Mouse (Mus musculus) Muller cell, postnatal 12 days (primary cell): Measurements from ENCODE around the gene Xbp1.
"Not testable (repeated sequence)": the region's sequence is repeated elsewhere in the genome, so short reads cannot be mapped to it uniquely, and the experiment has no call there.

Experiments
- DNase-seq: peaks from one replicate; pipeline ENCODE4 v3.0.0-alpha.2; 2015; ENCODE audit errors: inconsistent ontology term

The Xbp1 gene

DNA sequence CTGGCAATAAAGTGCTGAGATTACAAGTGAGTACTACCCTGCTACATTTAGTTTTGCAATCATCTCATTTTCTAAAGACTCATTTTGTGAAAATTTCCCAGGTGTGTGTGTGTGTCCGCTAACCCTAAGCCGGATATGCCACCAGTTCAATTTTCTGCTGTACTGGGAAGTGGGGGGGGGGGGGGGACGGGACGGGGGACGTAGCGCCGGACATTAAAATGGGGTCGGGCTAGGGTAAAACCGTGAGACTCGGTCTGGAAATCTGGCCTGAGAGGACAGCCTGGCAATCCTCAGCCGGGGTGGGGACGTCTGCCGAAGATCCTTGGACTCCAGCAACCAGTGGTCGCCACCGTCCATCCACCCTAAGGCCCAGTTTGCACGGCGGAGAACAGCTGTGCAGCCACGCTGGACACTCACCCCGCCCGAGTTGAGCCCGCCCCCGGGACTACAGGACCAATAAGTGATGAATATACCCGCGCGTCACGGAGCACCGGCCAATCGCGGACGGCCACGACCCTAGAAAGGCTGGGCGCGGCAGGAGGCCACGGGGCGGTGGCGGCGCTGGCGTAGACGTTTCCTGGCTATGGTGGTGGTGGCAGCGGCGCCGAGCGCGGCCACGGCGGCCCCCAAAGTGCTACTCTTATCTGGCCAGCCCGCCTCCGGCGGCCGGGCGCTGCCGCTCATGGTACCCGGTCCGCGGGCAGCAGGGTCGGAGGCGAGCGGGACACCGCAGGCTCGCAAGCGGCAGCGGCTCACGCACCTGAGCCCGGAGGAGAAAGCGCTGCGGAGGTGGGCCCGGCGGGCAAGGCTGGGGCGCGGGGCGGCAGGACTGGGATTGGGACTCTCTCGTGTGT, at the start of gene Xbp1:
Gene Xbp1 (plus strand): TSS at position 248 of the 854 bp plus-strand sequence.
- peak; percentile 98 for DNase-seq

DNA sequence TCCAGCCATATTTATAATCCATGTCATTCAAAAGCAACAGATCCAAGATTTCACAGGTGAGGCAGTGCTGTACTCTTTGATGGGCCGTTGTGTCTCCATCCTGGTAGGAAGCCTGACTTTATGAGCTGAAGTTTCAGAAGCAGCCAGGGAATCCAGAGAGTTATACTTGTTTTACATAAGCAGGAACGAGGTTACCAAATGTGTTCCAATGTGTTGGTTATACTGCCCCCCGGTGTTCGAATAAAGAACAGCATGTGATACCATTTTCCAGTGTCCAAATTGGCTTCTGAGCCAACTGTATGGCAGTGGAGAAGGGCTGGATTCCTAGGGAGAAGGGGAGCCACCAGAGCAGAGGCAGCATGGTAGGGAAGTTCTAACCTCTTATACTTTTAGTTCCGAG, 46.3 kb upstream of the Xbp1 start:
- peak; percentile 68 for DNase-seq

DNA sequence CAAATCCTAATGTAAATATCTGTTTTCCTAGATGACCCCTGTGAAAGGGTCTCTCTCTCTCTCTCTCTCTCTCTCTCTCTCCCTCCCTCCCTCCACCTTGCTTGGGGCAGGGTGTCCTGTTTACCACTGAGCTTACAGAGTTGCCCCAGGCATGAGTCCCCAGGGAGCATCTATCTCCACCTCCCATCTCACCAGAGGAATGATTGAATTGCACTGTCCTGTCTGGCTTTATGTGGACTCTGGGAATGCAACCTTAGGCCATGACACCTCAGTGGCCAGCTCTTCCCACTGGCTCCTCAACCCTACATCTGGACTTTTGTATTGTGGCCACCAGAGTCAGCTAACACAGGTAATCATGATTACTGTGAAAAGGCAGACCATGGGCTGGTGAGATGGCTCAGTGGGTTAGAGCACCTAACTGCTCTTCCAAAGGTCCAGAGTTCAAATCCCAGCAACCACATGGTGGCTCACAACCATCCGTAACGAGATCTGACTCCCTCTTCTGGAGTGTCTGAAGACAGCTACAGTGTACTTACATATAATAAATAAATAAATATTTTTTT, 44.8 kb upstream of the Xbp1 start:
- not testable (repeated sequence) for DNase-seq

DNA sequence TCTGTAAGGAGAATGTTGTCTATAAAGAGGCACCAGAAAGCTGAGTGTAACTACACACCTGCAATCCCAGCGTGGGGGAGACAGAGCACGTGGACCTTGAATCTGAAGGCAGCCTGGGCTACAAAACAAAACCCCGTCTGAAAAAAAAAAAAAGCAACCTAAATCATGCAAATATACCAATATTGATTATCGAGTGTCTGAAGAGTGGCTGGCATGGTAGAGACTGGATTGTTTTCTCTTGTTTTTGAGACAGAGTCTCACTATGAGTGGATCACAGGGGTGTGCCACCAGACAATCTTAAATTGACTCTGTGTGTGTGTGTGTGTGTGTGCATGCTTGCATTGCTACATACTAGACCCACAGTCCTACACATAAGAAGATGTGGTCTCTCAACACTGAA, 43.7 kb upstream of the Xbp1 start:
- DNase-seq, result no peak

DNA sequence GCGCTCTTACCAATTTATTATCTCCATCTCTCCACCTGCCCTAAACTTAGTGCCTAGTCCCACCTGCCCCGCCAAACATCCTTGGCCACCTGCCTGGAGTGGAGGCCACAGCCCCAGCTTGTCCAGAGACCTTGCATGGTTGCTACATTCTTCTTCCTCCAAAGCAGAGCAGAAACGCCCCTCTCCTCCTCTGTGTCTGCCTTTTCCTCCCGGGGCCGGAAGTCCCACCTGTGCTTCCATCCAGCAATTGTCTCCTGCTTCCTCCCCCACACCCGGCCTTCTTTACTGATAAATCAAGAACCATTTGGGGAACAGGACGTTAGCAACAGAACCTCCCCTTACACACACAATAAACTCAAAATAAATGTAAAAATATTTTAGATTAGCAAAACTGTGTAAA, 42.3 kb upstream of the Xbp1 start:
- no peak for DNase-seq

DNA sequence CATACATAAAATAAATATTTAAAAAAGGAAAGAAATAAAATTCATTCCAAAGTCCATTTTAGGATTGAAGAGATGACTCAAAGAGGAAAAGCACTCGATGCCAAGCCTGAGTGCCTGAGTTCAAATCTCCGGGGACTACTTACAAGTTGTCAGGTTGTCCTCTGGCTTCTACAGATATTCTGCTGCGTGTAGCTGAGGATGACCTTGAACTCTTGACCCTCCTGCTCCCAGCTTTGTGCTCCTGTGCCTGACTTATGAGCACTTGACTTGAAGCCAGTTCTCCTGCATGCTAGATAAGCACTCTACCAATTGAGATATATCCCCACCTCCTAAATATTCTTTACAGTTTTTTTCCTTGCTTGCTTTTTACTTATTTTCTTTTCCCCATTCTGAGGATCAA, 41.6 kb upstream of the Xbp1 start:
- no peak for DNase-seq

DNA sequence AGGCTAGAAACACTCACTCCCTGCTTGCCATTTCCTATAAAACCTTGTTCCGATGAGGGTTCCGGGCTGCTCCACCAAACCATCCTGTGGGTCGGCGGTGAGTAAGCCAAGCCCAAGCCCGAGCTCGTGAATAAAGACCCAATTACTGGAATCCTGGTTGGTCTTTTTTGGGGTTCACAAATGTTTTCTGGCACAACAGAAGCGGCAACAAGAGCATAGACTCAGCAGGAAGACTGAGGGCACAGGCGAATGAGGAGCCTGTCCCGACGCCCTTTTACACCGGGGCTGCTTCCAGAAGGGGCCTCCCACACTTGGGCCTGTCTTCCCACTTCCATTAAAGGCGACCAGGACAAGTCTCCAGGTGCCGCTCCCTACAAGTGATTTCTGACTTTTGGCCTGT, 37.9 kb upstream of the Xbp1 start:
- DNase-seq, result no peak

DNA sequence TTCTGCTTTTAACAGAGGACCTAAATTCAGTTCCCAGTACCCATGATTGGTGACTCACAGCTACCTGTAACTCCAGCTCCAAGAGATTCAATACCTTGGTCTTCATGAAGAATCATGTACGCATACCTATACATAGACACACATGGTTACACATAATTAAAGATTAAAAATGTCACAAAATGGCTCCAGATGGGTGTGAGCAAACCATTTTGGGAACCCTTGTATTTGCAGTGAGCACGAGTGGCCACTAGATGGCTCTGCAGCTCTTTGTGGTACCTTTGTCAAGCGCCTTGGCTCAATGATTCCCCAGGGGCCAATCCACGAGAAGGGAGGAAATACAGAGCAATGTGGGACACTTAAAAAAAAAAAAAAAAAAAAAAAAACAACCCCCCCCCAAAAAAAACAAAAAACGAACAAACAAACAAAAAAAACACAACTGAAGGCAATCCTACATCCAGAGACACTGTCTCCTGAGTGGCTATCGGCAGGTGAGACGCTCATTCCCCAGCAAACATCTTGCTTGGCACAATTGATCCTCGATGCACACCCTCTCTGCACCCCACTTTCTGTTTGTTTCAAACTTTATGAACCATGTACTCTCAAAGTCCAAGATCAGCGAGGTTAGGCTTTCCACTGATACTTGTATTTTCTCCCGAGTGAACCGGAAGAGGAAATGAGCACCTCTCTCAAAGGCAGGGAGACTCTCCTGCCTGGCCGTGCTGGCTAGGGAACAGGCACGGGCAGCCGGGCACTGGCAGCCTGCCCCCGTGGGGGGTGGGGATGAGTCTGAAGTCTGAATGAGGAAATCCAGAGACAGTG, 35.1 kb upstream of the Xbp1 start:
- peak; percentile 72 for DNase-seq

DNA sequence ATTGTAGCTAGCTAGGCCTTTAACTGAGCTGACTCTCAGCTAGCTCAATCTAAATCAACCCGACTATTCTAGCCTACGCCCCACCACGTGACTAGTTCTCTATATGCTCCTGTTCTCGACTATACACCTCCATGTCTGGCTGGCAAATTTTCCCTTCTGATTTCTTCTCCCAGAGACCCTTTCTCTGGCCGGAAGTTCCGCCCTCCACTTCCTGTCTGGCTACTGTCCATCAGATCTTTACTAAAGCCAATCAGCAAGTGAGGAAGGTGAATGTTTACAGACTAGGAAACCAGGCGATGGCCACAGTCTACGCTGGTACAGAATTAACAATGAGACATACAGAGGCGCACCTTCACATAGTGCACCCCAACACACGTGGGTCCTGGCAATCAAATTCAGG, 31.0 kb upstream of the Xbp1 start:
- not testable (repeated sequence) for DNase-seq

DNA sequence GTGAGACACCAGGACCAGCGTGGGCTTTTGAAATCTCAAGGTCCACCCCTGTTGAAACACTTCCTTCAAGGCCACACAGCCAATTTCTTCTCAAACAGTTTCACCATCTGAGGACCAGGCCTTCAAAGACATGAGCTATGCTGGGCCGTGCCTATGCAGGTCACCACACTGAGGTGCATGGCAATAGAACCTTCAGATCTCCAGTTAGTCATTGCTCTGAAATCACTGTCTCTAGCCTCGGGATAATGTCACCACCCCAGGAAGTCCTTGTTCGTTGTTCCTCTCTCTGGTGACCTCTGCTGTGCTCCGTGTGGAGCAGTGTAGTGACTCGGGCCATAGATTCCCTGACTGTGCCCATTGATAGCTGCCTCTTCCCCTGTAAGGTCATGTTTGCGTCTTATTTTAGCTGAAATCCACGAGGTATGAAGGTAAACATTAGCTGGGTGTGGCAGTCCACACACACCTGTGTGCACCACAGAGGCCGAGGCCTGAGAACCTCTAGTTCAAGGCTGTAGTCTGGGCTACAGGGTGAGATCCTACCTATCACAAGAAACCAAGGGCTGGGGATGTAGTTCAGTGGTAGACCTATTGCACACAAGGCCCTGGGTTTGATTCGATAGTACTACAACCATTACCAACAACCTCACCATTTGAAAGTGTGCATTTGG, 29.3 kb upstream of the Xbp1 start:
- DNase-seq, result no peak

DNA sequence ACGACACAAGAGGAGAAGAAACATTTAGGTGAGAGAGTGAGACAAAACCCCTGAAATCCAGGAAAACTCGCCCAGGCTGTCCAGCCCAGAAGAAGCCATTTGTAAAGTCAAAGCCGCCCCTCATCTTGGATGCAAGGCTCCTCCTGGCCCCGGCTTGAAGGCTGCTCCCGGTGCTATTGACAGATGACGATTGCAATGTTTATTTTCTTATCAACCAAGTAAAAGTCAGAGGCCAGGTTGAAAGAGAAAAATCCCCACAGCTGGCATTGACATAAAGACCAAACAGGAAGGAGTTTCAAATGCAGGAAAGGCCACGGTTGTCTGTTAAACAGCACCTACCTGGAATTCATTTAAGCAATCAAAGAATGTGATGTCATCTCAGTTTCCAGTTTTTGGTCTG, 28.5 kb upstream of the Xbp1 start:
- DNase-seq, result no peak

DNA sequence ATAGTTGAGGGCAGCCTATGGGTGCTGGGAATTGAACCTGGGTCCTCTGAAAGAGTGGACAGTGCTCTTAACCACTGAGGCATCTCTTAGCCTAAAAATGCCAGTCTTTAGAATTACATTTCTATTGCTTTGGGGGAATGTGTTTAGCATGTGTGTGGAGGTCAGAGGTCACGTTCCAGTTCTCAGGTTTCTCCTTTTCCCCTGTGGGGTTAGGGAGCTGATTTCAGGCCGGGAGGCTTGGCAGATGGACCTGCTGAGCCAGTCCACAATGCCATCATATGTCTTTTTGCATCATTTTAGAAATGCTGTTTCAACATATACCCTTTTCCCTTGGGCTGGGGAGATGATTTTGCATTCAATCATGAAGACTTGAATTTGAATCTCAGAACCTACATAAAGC, 26.6 kb upstream of the Xbp1 start:
- DNase-seq, result no peak

DNA sequence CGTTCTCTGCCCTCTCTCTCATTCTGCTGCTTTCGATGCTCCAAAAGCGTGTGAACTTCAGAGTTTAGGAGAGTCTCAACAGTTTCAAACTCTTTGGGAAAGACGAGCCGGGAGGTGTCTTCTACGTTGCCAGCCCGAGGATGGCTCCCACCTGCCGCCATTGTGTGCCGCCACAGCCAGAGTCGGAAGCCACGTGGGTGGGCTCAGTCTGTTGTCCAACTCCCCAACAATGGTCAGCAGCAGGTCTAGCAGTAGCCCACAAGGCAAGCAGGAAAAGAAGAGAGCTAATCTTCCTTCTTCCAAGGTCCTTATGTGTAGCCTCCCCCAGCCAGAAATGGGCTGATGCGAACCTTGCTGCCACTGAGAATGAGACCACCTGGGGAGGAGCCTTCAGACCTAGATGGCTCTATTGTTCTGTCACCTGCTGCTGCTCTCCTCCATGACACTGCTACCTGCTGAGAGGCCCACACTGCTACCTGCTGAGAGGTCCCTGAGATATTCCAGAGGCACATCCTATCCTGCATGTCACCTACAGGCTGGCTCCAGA, 25.1 kb upstream of the Xbp1 start:
- DNase-seq, result no peak

DNA sequence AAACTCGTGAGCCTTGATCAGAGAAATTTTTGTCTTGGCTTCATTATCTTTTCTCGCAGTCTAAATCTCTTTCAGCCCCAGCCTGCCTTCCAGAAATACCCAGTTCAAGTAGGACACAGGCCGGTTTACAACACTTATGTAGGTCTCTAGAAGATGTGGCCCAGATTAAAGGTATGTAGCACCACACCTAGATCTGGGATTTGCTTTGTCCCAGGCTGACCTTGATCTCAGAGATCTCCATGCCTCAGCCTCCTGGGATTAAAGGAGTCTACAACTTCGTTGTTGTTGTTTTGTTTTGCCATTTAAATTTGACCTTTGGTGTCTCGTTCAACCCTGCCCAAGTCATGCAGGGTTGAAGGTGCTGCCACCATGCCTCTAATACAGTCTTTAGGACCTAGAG, 24.6 kb upstream of the Xbp1 start:
- DNase-seq, result no peak

DNA sequence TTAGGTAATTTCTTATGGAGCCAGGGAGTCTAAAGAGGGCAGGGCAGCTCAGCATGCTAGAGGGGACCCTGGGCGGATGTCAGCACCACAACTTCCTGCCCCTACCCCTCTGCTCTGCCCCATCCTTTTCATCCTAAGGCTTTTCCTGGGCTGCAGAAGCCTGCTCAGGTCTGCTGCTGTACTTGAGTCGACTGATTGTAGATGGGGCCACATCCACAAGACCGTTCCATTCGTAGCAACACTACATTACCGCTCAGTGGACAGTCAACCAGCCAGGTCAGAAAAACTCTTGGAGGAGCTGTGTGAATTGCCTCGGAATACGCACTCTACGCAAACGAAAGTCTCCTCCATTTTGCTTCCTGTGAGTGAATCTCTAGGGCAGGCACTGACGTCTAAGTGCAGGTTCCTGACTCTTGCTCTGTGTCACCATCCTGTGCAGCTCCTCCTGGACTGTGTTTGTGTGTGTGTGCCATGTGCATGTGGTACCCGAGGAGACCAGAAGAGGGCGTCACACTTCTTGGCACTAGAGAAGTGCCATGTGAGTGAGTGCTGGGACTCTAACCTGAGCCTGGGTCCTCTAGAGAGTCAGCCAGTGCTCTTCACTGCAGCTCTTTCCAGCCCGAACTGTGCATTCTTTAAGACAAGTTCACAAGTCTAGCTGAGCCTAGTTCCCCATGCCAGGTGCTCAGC, 23.8 kb upstream of the Xbp1 start:
- no peak for DNase-seq

DNA sequence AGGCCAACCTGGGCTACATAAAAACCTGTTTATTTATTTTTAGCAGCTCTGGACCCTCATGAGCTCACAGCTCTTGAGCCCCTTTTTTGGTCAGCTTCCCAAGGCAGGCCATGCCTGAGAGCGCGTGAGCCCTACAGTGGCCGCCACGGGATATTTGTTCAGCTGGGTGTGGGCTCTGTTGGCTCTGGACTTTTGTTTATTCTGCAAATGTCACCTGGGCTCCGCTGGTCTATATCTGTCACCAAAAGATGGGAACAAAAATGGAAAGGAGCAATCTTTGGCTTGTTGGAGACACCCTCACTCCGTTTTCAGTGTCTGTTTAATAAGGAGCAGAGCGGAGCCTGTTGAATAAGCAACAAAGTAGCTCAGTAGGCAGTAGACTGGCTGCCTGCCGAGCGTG, 22.0 kb upstream of the Xbp1 start:
- no peak for DNase-seq

DNA sequence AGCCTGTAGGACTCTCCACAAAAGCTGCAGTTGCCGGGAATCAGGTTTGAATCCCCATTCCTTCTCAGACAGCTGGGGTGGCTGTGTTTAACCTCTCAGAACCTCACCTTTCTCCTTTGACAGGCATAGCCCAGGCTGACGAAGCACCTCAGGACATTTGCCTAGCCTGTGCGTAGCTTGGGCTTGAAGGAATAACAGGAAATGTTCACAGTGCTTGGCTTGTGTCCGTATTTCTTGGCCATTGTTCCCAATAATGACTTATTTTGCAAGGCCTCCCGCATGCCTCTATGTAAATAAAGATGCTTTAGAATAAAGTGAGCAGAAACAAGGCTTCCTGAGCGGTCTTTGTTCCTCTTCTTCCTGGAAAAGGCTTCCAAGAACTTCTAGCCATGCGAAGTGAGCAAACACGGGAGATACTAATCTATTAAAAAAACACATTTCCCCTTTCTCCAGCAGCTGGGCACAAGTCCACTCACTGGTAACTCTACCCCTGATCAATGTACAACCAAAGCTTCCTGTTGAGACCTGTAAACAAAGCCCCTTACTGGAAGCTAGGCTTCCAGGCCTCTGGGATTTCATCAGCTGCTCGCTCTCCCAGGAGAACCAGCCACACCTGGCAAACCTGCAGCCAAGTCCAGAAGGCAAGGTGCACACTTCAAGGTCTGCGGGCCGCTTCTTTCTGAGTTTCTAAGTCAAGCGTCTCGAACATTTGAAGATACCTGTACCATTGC, 21.4 kb upstream of the Xbp1 start:
- DNase-seq, result no peak

DNA sequence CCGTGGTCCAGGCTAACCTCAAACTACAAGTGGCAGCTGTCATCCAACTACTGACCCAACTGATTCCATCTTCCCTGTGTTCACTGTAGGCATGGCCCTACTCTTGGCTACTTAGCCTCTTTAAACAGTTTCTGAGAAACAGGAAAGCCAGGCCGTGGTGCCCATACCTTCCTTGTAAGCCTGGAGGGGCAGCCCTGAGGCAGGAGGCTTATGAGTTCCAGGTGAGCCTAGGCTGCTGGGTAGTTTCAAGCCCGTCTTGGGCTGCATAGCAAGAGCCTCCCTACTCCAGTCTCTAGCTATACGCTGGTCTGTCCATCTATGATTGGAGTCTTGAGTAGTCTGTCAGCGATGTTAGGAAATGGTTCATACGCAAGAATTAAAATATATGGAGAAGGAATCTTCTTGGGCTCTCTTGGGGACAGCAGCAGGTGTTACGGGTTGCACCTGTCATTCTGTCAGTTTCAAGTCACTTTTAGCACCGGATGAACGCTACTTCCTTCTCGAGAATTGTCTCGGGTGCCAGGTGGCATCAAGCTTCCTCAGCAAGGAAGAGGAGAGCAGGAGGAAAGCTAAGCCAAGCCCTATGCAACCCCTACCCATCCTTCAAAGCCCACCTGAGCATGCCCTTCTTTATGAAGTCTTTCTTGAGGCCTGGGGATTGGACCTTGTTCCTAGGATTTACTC, 20.4 kb upstream of the Xbp1 start:
- no peak for DNase-seq

DNA sequence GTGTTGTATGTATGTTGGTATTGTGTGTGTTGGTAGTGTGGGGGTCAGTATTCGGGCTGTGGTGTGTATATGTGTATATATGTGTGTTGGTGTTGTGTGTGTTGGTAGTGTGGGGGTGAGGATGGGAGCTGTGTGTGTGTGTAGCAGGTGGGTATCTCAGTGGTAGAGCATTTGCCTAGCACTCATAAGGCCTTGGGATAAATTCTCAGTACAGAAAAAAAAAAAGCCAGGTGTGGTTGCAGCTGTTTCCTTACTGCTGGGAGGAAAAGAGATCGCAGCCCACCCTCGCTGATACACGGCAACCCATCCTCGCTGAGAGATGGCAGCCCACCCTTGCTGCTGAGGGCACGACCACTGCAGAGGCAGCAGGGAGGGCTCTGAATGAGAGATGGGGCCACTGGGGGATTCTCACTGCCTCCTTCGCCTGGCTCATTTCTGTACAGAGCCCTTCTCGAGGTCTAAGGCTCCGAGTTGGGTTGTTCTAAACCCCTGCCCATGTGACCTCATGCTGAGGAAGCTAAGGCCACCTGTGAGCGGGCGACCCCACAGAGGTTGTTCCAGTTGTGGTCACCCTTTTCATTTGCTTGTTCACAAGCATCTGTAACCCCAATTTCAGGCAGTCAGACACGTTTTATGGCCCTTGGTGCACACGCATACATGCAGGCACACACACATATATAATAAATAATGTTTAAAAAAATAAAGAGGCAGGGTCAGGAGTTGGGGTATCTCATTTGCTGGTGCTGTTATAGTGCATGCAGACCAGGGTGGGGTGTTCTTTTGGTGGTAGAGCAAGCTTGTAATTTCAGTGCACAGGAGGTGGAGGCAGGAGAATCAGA, 19.3 kb upstream of the Xbp1 start:
- DNase-seq, result no peak
